Mouse (Mus musculus) myocyte (in vitro differentiated cells): ENCODE measurements around the gene Atad2b. TPM values are rescaled to one million over a fixed set of nuclear protein-coding genes. Genes with fewer than 3 reads are reported as not detected.

Experiments
- H3K27me3 ChIP-seq: one replicate; pipeline ENCODE4 v1.6.1; 2011; ENCODE audit not compliant: control insufficient read depth, insufficient read depth, insufficient read length
- H3K36me3 ChIP-seq: one replicate; pipeline ENCODE4 v1.6.1; 2011; ENCODE audit not compliant: control insufficient read depth, insufficient read depth
- H3K4me2 ChIP-seq: one replicate; pipeline ENCODE4 v1.6.1; 2011; ENCODE audit warnings: low read depth, control low read depth
- H3K4me3 ChIP-seq: one replicate; pipeline ENCODE4 v1.5.1; 2011; ENCODE audit warnings: mild to moderate bottlenecking, control low read depth, moderate library complexity
- H3K79me2 ChIP-seq: one replicate; pipeline ENCODE4 v1.6.1; 2011; ENCODE audit not compliant: control insufficient read depth, insufficient read depth
- H3ac ChIP-seq: one replicate; pipeline ENCODE4 v1.6.1; 2011; ENCODE audit not compliant: control insufficient read depth, insufficient read length
- CEBPB ChIP-seq: IDR thresholded peaks from 2 replicates; pipeline ENCODE4 v1.6.1; 2011; ENCODE audit warnings: mild to moderate bottlenecking, moderate library complexity; ENCODE audit not compliant: poor library complexity, insufficient read depth, severe bottlenecking
- E2F4 ChIP-seq: IDR thresholded peaks from one replicate; pipeline ENCODE4 v1.6.1; 2011; ENCODE audit warnings: mild to moderate bottlenecking, control low read depth, moderate library complexity; ENCODE audit not compliant: insufficient read depth
- MAX ChIP-seq: IDR thresholded peaks from one replicate; pipeline ENCODE4 v1.6.1; 2011; ENCODE audit warnings: low read depth, mild to moderate bottlenecking, control low read depth
- MYOD1 ChIP-seq, 3 experiments: IDR thresholded peaks; one replicate each; pipeline ENCODE4 v1.6.1; 2011; ENCODE audit warnings: control low read depth in 2 of 3, low read depth in 2 of 3, mild to moderate bottlenecking in 2 of 3, moderate library complexity in 1 of 3; ENCODE audit not compliant: insufficient read length in 2 of 3, control insufficient read depth in 1 of 3
- MYOG ChIP-seq, 3 experiments: IDR thresholded peaks; one replicate each; pipeline ENCODE4 v1.6.1; 2011; ENCODE audit warnings: control low read depth in 2 of 3, low read depth in 2 of 3, mild to moderate bottlenecking in 2 of 3; ENCODE audit not compliant: insufficient read length in 2 of 3, control insufficient read depth in 1 of 3, insufficient read depth in 1 of 3
- POLR2A ChIP-seq: IDR thresholded peaks from one replicate; pipeline ENCODE4 v1.6.1; 2011; ENCODE audit warnings: low read depth, mild to moderate bottlenecking, control low read depth, moderate library complexity; ENCODE audit not compliant: insufficient read length
- POLR2AphosphoS2 ChIP-seq: IDR thresholded peaks from one replicate; pipeline ENCODE4 v1.6.1; 2011; ENCODE audit warnings: low read depth, control low read depth; ENCODE audit not compliant: insufficient read length
- REST ChIP-seq: IDR thresholded peaks from one replicate; pipeline ENCODE4 v1.6.1; 2011; ENCODE audit warnings: mild to moderate bottlenecking, control low read depth, moderate library complexity; ENCODE audit not compliant: insufficient read depth, insufficient read length
- SRF ChIP-seq: IDR thresholded peaks from one replicate; pipeline ENCODE4 v1.6.1; 2011; ENCODE audit warnings: low read depth; ENCODE audit not compliant: control insufficient read depth, insufficient read length
- TCF12 ChIP-seq: IDR thresholded peaks from one replicate; pipeline ENCODE4 v1.6.1; 2011; ENCODE audit warnings: mild to moderate bottlenecking, control low read depth; ENCODE audit not compliant: poor library complexity, insufficient read depth, severe bottlenecking
- TCF3 ChIP-seq: IDR thresholded peaks from one replicate; pipeline ENCODE4 v1.6.1; 2011; ENCODE audit warnings: low read depth, control low read depth; ENCODE audit not compliant: insufficient read length
- USF1 ChIP-seq: IDR thresholded peaks from one replicate; pipeline ENCODE4 v1.6.1; 2011; ENCODE audit warnings: low read depth, mild to moderate bottlenecking, control low read depth, moderate library complexity
- polyA plus RNA-seq: library from polyadenylated mRNA; unstranded; fragments of >200 nt; fragmentation: generic; extraction: Trizol; gene quantifications from one replicate; pipeline ENCODE4 v1.2.1, GENCODE M21; 2012; ENCODE audit warnings: missing spikeins

The Atad2b gene
- polyA plus RNA-seq, 1 experiment: 3.7 TPM

GRCm38 (mm10) chr12:5087787-5088519 lies 170.8 kb downstream of the Atad2b start:
- TF ChIP-seq MAX (no peak), USF1 (no peak), MYOG (IDR thresholded peaks at IDR 0.05; ENCODE audit: control insufficient read depth in 1 of 3, insufficient read depth in 1 of 3, insufficient read length in 2 of 3, low read depth in 2 of 3) (no peak), TCF12 (no peak), POLR2AphosphoS2 (no peak), POLR2A (no peak), E2F4 (no peak), CEBPB (no peak), TCF3 (no peak), SRF (no peak)
- Histone ChIP-seq H3K4me2 (no peak overlapping the region), H3K36me3 (no peaks in the 10 kb centered on the region)

GRCm38 (mm10) chr12:5088639-5089038 lies 171.5 kb downstream of the Atad2b start:
- no peaks in the 10 kb centered on the region for H3K27me3 ChIP-seq
- no peak overlapping the region for H3K4me2 ChIP-seq
- no peaks in the 10 kb centered on the region for H3K36me3 ChIP-seq
- no peak for TF ChIP-seq POLR2AphosphoS2
- no peak for TF ChIP-seq TCF3
- TF ChIP-seq E2F4: no peak
- no peak for TF ChIP-seq TCF12
- no peak for TF ChIP-seq USF1
- TF ChIP-seq MYOD1 (IDR thresholded peaks at IDR 0.05; ENCODE audit: control insufficient read depth in 1 of 3, insufficient read length in 2 of 3, low read depth in 2 of 3): no peak
- TF ChIP-seq MAX: no peak
- no peak for TF ChIP-seq CEBPB
- no peak for TF ChIP-seq MYOG (IDR thresholded peaks at IDR 0.05; ENCODE audit: control insufficient read depth in 1 of 3, insufficient read depth in 1 of 3, insufficient read length in 2 of 3, low read depth in 2 of 3)
- TF ChIP-seq POLR2A: no peak
- TF ChIP-seq SRF: no peak
- TF ChIP-seq REST: no peak
- no peak overlapping the region for H3K4me3 ChIP-seq
- H3ac ChIP-seq: no peak overlapping the region
- H3K79me2 ChIP-seq: no peaks in the 10 kb centered on the region

More at GRCm38 (mm10) chr12:5087787-5088519, 170.8 kb downstream of the Atad2b start:
- Histone ChIP-seq H3K27me3 (no peaks in the 10 kb centered on the region), H3K4me3 (no peak overlapping the region), H3ac (no peak overlapping the region), H3K79me2 (no peaks in the 10 kb centered on the region)

Other genes with a start within 250 kb of the Atad2b start
- not detected for gene Fam228a, start 178.9 kb upstream of the Atad2b start, polyA plus RNA-seq
- gene Pfn4, start 148.3 kb upstream of the Atad2b start, polyA plus RNA-seq: 0.02 TPM
- 0.07 TPM for gene Fam228b, start 148.1 kb upstream of the Atad2b start, polyA plus RNA-seq
- 100.0 TPM for gene Sf3b6, start 99.8 kb upstream of the Atad2b start, polyA plus RNA-seq
- 7.3 TPM for gene Fkbp1b, start 75.8 kb upstream of the Atad2b start, polyA plus RNA-seq
- gene Wdcp, start 74.0 kb upstream of the Atad2b start, polyA plus RNA-seq: 8.3 TPM
- gene Mfsd2b, start 43.0 kb upstream of the Atad2b start, polyA plus RNA-seq: 0.07 TPM
- 4.9 TPM for gene Ubxn2a, start 9.6 kb upstream of the Atad2b start, polyA plus RNA-seq